Mouse (Mus musculus) spleen, adult 12 weeks (tissue): Measurements from ENCODE around the gene Bspry.

Experiments
- DNase-seq: peaks from one replicate; pipeline ENCODE4 v3.0.0; 2022; ENCODE audit warnings: low spot score

Gene Bspry

DNA sequence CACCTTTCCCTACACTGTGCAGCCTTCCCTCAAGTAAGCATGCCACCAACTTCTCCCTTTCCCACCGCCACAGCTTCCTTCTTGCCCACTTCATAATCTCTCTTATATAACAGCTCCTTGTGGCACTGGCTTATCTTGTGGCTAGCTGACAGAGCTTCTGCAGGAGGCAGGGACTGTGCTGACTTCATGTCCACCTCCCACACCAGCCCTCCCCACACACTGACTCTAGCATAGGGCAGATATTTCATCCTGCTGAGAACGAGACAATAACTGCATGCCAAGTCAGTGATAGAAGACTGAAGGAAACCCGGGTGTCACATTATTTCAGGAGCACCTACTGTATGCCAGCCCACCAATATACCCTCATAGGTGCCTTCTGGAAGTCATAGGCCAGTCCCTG is 35.6 kb downstream of the Bspry start:
- DNase-seq: peak; percentile 32

- DNase-seq: no peak
Measured at GRCm38 (mm10) chr4:62516079-62516478, 36.2 kb downstream of the Bspry start.

- DNase-seq: peak; percentile 69
Measured at GRCm38 (mm10) chr4:62516579-62516978, 36.7 kb downstream of the Bspry start.

- peak; percentile 32 for DNase-seq
Measured at GRCm38 (mm10) chr4:62517046-62517445, 37.2 kb downstream of the Bspry start.

GRCm38 (mm10) chr4:62517538-62518415 is 37.9 kb downstream of the Bspry start:
- no peak for DNase-seq

GRCm38 (mm10) chr4:62518416-62519121 is 38.7 kb downstream of the Bspry start:
- DNase-seq: no peak

DNA sequence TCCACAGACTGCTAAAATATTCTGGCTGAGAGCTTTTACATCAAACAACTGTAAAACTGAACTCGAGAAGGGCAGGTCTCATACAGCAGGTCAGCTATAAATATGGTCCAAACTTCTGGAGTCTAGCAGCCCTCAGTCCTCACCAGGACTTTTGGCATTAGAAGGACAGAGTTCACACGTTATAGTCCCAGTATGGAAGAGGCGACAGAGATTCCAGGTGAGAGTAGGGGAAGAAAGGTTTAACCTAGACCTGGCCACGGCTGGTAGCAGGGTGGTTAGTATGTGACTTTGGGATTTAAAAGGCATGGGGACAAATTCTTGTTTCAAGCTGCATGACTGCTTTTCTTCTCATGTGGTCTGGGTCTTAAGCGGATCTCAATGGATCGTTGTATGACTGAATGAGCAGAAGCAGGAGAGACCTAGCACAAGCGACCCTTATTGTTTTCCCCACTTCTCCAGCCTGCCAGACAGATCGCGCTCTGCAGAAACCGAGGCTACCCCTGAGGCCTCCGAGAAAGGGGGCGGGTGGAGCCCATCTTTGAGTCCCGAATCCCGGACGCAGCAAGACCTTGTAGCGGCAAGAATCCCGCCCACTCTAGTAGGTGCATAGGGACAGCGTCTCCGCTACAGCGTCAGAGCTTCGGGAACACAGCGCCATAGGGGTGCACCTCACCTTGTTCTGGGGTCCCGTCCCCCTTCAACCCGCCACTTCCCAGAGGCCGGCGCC is 39.4 kb downstream of the Bspry start:
- DNase-seq: no peak

- DNase-seq: peak; percentile 80
Measured at GRCm38 (mm10) chr4:62519849-62520233, 40.0 kb downstream of the Bspry start, which contains the start of gene Alad. Gene Alad (minus strand): TSS chr4:62519918.

- no peak for DNase-seq
Measured at GRCm38 (mm10) chr4:62520892-62521400, 41.1 kb downstream of the Bspry start.

- DNase-seq: peak; percentile 94
Measured at GRCm38 (mm10) chr4:62524651-62525488, 45.0 kb downstream of the Bspry start, which contains the start of the genes Pole3 and 4933430I17Rik. Gene Pole3 (minus strand): TSS chr4:62525068. Gene 4933430I17Rik (plus strand): TSS chr4:62525369.

DNA sequence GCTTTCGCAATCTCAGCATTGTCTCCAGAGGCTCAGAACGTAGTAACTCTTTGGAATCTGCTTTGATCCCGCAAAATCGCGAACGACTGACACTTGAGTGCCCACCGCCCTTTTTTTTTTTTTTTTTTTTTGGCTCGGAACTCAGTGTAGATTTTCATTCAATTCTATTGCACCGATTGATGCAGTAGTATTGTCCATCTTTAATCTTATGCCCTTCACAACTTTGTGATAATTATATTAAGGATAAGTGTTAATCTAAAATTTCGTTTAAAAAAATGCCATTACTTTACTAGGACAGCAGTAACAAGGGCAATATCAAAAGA is 45.6 kb downstream of the Bspry start:
- no peak for DNase-seq

DNA sequence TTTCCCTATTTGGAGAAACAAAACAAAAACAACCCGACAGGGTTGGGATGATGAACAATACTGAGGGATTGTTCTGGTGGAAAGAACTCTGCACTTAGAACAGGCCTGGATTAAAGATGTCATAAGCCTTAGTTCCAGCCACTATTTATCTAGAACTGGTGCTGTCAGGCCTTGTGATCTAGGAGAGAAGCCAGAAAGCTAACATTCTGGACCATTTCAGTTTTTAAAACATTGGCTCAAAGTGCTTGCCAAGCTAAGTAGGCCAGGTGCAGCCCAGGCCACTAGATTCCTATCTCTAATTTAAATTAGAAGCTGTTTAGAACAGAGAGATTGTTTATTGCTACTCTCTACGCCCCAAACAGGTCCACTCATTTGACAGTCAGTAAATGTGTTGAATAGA is 46.4 kb downstream of the Bspry start:
- DNase-seq: no peak

GRCm38 (mm10) chr4:62527655-62528054 is 47.8 kb downstream of the Bspry start:
- DNase-seq: no peak

GRCm38 (mm10) chr4:62533729-62534128 is 53.9 kb downstream of the Bspry start:
- DNase-seq: no peak

DNA sequence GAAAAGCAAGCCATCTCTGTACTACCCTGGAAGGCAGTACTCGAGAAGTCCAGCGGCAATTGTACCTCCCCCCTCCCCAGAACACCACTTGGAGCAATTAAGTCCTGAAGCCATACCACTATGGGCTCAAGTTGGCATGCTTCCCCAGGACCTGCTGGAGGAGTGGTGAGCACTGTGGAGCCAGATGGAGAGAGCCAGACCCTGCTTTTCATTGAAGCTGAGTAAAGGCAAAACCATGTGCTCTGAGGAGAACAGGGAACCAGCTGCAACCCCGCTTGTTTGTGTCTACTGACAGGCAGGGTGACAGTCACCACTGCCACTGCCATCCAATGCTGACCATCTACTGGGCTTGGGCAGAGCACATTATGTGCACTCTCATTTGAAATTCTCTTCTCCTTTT is 61.9 kb downstream of the Bspry start:
- DNase-seq: no peak

- no peak for DNase-seq
Measured at GRCm38 (mm10) chr4:62543782-62544181, 63.9 kb downstream of the Bspry start.

- DNase-seq: no peak
Measured at GRCm38 (mm10) chr4:62544801-62545200, 64.9 kb downstream of the Bspry start.
